Mouse (Mus musculus): ENCODE data around the gene Fhit.

The Fhit gene

DNA sequence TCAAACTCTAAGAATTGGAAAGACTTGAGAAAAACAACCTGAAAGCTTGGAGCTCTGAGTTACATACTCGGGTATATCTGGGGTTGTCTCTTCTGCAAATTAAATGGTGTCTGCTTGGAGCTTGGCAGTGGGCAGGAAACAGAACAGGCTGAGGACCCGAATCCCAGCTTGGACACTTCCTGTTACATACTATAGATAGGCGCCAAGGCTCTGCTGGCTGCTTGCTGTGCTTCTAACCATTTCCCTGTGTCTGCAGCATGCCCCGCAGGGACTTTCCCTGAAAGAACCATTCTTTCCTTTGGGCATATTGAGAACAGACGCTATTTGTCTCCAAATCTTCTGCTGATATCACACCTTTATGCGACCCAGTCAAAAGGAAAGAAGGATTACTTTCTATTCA lies 1606.0 kb downstream of the Fhit start:
- DNase-seq: peak; percentile 8

DNA sequence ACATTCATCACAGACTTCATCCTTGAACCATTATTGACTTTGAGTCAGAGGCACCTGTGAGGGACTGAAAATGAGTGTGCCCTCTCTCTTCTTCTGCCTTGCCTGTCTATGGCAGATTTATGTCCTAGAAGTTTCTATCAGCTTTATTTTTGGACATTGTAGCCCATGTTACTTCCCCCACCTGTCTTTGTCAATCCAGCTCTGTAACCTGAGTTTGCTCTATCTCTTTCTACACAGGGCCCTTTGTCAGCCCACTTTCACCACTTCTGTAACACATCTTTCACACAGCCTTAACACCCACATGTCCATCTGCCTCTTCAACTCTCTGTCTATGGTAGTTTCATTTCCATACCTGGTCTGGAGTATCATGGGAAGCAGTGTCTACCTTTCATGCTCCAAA lies 1609.7 kb downstream of the Fhit start:
- no peak for DNase-seq

DNA sequence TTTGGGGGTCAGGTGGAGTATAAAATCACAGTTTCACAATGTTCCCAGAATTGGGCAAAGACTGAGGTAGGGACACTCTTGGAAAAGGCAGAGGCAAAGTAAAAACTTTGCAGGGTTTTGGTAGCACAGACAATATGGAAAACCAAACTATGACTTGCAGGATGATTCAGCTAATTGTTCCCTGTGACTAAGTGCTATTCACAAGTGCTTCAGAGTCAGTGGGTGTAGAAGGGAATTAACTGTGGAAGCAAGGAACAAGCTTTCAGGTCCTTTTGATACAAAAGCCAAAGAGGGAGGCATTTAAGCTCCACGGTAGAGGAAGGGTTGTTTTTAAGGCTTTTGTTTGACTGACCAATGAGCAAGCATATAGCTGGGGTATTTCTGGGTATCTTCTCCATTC lies 1613.9 kb downstream of the Fhit start:
- no peak for DNase-seq

DNA sequence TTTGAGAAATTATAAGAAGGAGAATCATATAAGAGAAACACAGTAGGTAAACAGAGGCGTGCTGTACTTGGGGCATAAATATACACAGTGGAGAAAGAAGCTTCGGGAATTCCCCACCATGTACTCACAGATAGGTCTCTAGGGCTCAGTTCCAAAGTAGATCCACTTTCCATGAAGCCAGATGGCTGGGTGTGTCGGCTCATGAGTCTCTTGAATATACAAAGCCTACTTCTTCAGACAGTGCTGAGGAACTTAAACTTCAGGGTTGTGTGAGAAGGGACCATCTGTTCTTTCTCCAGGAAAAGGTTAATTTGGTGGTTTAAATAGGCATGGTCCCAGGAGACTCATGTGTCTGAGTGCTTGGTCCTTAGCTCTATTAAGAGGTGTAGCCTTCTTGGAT lies 1617.5 kb downstream of the Fhit start:
- DNase-seq: no peak

DNA sequence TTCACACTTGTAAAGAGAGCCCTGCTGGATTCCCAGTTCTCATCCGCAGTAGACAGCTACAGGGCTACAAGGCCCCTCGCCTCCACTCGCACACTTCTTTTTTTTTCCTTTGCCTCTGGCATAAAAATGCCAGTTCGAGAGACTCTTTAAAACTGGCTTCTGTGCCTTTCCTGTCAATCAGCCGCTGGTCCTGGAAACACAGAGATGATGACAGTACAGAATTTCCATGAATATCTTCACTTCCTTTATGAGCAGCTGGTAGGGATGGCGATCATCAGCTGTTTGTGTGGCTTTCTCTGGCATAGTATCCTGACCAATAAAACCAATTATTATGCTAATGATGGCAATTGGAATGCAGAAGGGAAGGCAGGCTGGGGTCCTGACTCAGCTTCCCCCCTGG lies 1626.3 kb downstream of the Fhit start:
- no peak for DNase-seq

DNA sequence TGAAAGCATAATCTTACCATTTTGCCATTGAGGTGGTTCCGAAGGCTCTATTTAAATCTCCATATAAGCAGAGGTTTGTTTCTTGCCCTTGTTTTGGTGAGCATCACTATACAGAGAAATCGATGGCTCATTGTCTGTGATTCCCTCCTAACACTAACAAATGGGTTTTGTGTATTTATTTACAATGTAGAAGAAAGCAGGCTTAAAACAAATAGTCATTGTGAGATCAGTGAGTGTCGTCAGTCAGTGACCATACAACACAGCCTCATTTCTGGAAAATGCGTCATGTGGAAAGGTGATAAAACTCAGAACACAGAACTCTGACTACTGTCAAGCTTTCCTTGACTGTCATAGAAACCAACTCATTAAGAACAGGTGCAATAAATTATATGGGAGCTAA lies 1632.6 kb downstream of the Fhit start:
- no peak for DNase-seq

DNA sequence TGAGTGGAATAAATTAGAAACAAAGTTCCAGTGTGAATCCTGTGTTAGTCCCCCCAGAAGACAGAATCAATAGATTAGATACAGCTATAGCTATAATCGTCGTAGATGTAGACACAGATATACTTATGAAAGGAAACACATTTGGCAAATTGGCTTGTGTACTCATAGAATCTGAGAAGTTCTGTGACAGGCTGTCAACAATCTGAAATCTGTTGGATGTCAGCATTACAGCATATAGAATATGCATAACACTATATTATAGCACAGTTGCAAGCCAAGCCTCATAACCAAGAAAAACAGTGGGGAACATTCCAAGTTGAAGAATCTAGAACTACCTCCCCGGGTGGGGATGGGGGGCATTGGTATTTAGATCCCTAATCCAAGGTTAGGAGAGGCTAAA lies 1635.7 kb downstream of the Fhit start:
- DNase-seq: no peak

DNA sequence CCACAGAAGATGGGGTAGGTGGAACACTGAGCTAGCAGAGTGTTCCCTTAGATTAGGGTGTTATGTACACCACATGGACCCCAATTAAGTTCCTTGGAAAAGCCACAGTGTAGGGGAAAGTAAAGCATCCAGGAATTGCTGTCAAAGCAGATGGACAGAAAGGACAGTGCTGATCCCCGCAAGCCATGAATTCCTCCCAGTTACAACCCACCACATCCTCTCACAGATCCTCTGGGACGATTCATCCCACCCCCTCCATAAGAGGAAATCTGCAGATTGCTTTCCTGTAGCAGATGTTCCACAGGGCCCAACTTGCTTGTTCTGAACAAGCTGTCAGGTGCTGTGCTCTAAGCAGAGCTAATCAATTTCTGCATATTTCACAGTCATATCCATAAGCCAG lies 1644.2 kb downstream of the Fhit start:
- no peak for DNase-seq

DNA sequence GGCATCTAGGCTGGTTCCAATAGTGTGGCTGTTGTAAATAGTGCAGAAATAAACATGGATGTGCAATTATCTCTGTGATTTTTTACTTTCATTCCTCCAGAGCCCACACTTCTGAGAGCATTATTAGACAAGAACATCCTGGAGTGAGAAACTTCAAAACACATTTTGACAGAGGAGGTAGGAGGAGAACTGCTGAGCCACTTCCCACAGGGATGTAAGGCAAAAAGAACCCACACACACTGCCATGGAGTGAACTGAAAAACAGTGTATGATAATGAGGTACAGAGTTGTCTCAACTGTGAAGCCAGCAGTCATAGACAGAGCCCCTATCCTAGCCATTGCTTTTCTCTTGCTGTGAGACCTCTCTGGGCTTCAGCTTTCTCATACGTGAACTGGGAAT lies 1652.2 kb downstream of the Fhit start:
- DNase-seq: no peak
